Mouse (Mus musculus): ENCODE results near the gene Gnl2. TPM values are rescaled to one million over a fixed set of nuclear protein-coding genes. Genes with fewer than 3 reads are reported as not detected.
A peak's percentile ranks its signal among the peaks of the same experiment; 100 is the strongest.

Gnl2 gene
- polyA plus RNA-seq, 1 experiment from 2014 or later: 36.1 TPM

DNA sequence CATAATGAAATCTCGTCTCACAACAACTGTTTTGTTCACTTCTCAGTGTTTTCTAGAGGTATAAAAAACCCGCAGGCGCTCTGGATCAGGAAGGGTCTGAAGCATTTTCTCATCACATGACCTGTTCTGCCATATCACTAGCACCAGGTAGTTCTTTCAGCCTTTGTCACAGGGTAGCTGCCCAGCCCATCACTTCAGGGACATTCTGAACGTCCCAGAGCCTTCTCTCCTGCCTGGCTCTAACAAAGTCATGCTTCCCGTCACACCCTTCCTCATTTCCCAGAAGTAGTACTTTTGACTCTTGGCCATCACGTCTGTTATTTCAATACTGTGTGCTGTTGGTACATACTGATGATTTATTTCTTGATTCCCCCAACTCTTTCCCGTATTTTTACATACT, 28.1 kb downstream of the Gnl2 start:
- Histone ChIP-seq H3K36me3 (ENCODE audit: control insufficient read depth, insufficient read depth, low read length) (peaks cover 35% of the 10 kb centered on the region), H3K9ac (ENCODE audit: low read length) (no peak overlapping the region), H3K27ac (replicated peaks) (no peak overlapping the region), H3K9me3 (ENCODE audit: control insufficient read depth, low read length) (no peaks in the 10 kb centered on the region), H3K4me1 (replicated peaks; ENCODE audit: control insufficient read depth, insufficient read depth) (no peaks in the 10 kb centered on the region), H3K4me2 (replicated peaks; ENCODE audit: low read depth) (no peak overlapping the region), H3K4me3 (ENCODE audit: low read depth, low read length) (no peak overlapping the region), H3K27me3 (ENCODE audit: control insufficient read depth, insufficient read depth, low read length) (no peaks in the 10 kb centered on the region)
- DNase-seq (ENCODE audit: low spot score) (no peak), ATAC-seq (ENCODE audit: low FRiP score, low TSS enrichment) (no peak)
- TF ChIP-seq EP300 (optimal IDR thresholded peaks at IDR 0.05) (no peak), CTCF (IDR thresholded peaks at IDR 0.05; ENCODE audit: low read depth) (no peak)
- WGBS: 85% methylated on average over 7 of the region's 7 CpGs

- ATAC-seq (ENCODE audit: low FRiP score, low TSS enrichment): no peak
- Histone ChIP-seq H3K4me3 (ENCODE audit: low read depth, low read length) (no peak overlapping the region), H3K4me1 (replicated peaks; ENCODE audit: control insufficient read depth, insufficient read depth) (no peaks in the 10 kb centered on the region), H3K9me3 (ENCODE audit: control insufficient read depth, low read length) (no peaks in the 10 kb centered on the region), H3K4me2 (replicated peaks; ENCODE audit: low read depth) (no peak overlapping the region), H3K27me3 (ENCODE audit: control insufficient read depth, insufficient read depth, low read length) (no peaks in the 10 kb centered on the region), H3K27ac (replicated peaks) (no peak overlapping the region), H3K36me3 (ENCODE audit: control insufficient read depth, insufficient read depth, low read length) (peaks cover 19% of the 10 kb centered on the region), H3K9ac (ENCODE audit: low read length) (no peak overlapping the region)
- WGBS: 87% methylated on average over 9 of the region's 9 CpGs
- TF ChIP-seq CTCF (IDR thresholded peaks at IDR 0.05; ENCODE audit: low read depth): no peak
- TF ChIP-seq EP300 (optimal IDR thresholded peaks at IDR 0.05): no peak
- no peak for DNase-seq (ENCODE audit: low spot score)
Observed at GRCm38 (mm10) chr4:125055385-125055784, 39.0 kb downstream of the Gnl2 start.

- no peak for DNase-seq (ENCODE audit: low spot score)
- ATAC-seq (ENCODE audit: low FRiP score, low TSS enrichment): no peak
- Histone ChIP-seq H3K9ac (ENCODE audit: low read length) (no peak overlapping the region), H3K4me3 (ENCODE audit: low read depth, low read length) (no peak overlapping the region), H3K9me3 (ENCODE audit: control insufficient read depth, low read length) (no peaks in the 10 kb centered on the region), H3K36me3 (ENCODE audit: control insufficient read depth, insufficient read depth, low read length) (peaks cover 15% of the 10 kb centered on the region), H3K4me1 (replicated peaks; ENCODE audit: control insufficient read depth, insufficient read depth) (no peaks in the 10 kb centered on the region), H3K4me2 (replicated peaks; ENCODE audit: low read depth) (no peak overlapping the region), H3K27me3 (ENCODE audit: control insufficient read depth, insufficient read depth, low read length) (no peaks in the 10 kb centered on the region), H3K27ac (replicated peaks) (no peak overlapping the region)
- whole genome bisulfite sequencing: 87% methylated on average over 4 of the region's 4 CpGs
- no peak for TF ChIP-seq EP300 (optimal IDR thresholded peaks at IDR 0.05)
- no peak for TF ChIP-seq CTCF (IDR thresholded peaks at IDR 0.05; ENCODE audit: low read depth)
Observed at GRCm38 (mm10) chr4:125056476-125056875, 40.1 kb downstream of the Gnl2 start.

GRCm38 (mm10) chr4:125057273-125057672, 40.9 kb downstream of the Gnl2 start:
- no peak overlapping the region for H3K9ac ChIP-seq (ENCODE audit: low read length)
- H3K4me2 ChIP-seq (replicated peaks; ENCODE audit: low read depth): no peak overlapping the region
- TF ChIP-seq EP300 (optimal IDR thresholded peaks at IDR 0.05): no peak
- no peak for TF ChIP-seq CTCF (IDR thresholded peaks at IDR 0.05; ENCODE audit: low read depth)
- no peak for ATAC-seq (ENCODE audit: low FRiP score, low TSS enrichment)
- H3K4me1 ChIP-seq (replicated peaks; ENCODE audit: control insufficient read depth, insufficient read depth): no peaks in the 10 kb centered on the region
- no peak overlapping the region for H3K27ac ChIP-seq (replicated peaks)
- no peak for DNase-seq (ENCODE audit: low spot score)
- H3K9me3 ChIP-seq (ENCODE audit: control insufficient read depth, low read length): no peaks in the 10 kb centered on the region
- peaks cover 15% of the 10 kb centered on the region for H3K36me3 ChIP-seq (ENCODE audit: control insufficient read depth, insufficient read depth, low read length)
- no peaks in the 10 kb centered on the region for H3K27me3 ChIP-seq (ENCODE audit: control insufficient read depth, insufficient read depth, low read length)
- 48% methylated on average over 3 of the region's 3 CpGs for WGBS
- no peak overlapping the region for H3K4me3 ChIP-seq (ENCODE audit: low read depth, low read length)

DNA sequence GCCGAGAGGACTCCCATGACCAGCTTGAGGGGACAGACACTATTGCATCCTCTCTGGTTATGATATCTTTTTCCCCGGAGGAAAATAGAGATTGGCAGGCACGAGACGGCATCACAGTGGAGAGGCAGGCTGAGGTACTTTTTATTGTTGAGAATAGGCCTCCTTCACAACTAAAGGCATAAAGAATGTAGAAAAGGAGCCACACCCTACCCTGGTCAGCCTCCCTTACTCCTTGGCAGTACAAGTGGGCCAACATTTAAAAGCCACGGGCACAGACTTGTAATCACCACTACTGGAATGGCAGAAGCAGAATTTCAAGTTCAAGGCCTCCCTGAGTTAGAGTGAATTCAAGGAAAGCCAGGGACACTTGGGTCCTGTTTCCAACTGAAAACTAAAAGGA, 41.6 kb downstream of the Gnl2 start:
- Histone ChIP-seq H3K27me3 (ENCODE audit: control insufficient read depth, insufficient read depth, low read length) (no peaks in the 10 kb centered on the region), H3K4me2 (replicated peaks; ENCODE audit: low read depth) (no peak overlapping the region), H3K4me1 (replicated peaks; ENCODE audit: control insufficient read depth, insufficient read depth) (no peaks in the 10 kb centered on the region), H3K9me3 (ENCODE audit: control insufficient read depth, low read length) (no peaks in the 10 kb centered on the region), H3K9ac (ENCODE audit: low read length) (no peak overlapping the region), H3K4me3 (ENCODE audit: low read depth, low read length) (no peak overlapping the region), H3K27ac (replicated peaks) (no peak overlapping the region), H3K36me3 (ENCODE audit: control insufficient read depth, insufficient read depth, low read length) (peaks cover 10% of the 10 kb centered on the region)
- ATAC-seq (ENCODE audit: low FRiP score, low TSS enrichment) (no peak), DNase-seq (ENCODE audit: low spot score) (no peak)
- TF ChIP-seq EP300 (optimal IDR thresholded peaks at IDR 0.05): no peak
- TF ChIP-seq CTCF (IDR thresholded peaks at IDR 0.05; ENCODE audit: low read depth): no peak
- WGBS: 34% methylated on average over 5 of the region's 5 CpGs

DNA sequence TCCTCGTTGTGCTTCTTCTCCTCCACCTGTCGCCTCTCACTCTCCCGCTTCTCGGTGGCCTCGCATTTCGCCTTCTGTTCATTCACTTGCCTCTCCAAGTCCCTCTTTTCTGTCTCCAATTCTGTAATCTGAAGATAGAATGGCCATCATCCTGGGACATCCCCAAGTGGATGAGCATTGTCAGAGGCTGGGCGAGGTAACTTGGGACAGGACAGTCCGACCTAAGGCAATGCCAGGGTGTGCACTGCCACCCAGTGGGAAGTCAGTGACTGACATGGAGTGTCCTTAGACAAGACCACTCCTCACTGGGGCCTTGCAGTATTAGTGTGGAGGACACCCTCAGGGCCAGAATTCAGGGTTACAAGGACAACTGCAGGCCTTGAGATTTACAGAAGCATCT, 42.6 kb downstream of the Gnl2 start:
- 5% methylated on average over 8 of the region's 8 CpGs for WGBS
- no peak overlapping the region for H3K4me3 ChIP-seq (ENCODE audit: low read depth, low read length)
- peak; percentile 52 for DNase-seq (ENCODE audit: low spot score)
- H3K4me2 ChIP-seq (replicated peaks; ENCODE audit: low read depth): peak overlapping the region; percentile 31; the same call in 1 of the 2 replicates
- no peak overlapping the region for H3K9ac ChIP-seq (ENCODE audit: low read length)
- peaks cover 4% of the 10 kb centered on the region for H3K36me3 ChIP-seq (ENCODE audit: control insufficient read depth, insufficient read depth, low read length)
- ATAC-seq (ENCODE audit: low FRiP score, low TSS enrichment): peak; percentile 80
- no peaks in the 10 kb centered on the region for H3K27me3 ChIP-seq (ENCODE audit: control insufficient read depth, insufficient read depth, low read length)
- no peaks in the 10 kb centered on the region for H3K9me3 ChIP-seq (ENCODE audit: control insufficient read depth, low read length)
- no peaks in the 10 kb centered on the region for H3K4me1 ChIP-seq (replicated peaks; ENCODE audit: control insufficient read depth, insufficient read depth)
- TF ChIP-seq EP300 (optimal IDR thresholded peaks at IDR 0.05): no peak
- TF ChIP-seq CTCF (IDR thresholded peaks at IDR 0.05; ENCODE audit: low read depth): peak; percentile 92
- H3K27ac ChIP-seq (replicated peaks): no peak overlapping the region

Measured in stomach, postnatal 0 days (tissue).